Mouse (Mus musculus) A20 (cell line): Measurements from ENCODE around the gene Adcy10.

Source experiments
- DNase-seq: peaks from one replicate; pipeline ENCODE4 v3.0.0-alpha.2; 2011; ENCODE audit warnings: low read depth, low spot score

The Adcy10 gene

GRCm38 (mm10) chr1:165603218-165603617 lies 118.2 kb downstream of the Adcy10 start:
- no peak for DNase-seq

DNA sequence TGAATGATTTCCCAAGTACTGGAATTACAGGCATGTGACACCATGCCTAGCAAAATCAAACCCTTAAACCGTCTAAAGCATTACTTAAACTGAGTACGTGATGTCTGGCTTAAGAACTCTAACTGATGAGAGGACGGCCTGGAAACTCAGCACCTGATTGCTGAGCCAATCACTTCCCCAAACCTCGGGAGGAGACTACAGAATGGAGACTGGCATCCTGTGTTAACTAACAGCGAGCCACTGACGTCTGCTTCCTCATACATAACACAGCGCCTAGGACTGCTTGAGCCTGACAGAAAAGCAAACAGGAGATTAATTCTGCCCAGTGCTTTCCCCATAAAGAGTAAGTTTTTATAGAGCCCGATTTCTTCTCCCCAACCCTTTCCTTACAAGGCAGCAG lies 119.2 kb downstream of the Adcy10 start:
- DNase-seq: no peak

GRCm38 (mm10) chr1:165605108-165605507 lies 120.1 kb downstream of the Adcy10 start:
- no peak for DNase-seq

DNA sequence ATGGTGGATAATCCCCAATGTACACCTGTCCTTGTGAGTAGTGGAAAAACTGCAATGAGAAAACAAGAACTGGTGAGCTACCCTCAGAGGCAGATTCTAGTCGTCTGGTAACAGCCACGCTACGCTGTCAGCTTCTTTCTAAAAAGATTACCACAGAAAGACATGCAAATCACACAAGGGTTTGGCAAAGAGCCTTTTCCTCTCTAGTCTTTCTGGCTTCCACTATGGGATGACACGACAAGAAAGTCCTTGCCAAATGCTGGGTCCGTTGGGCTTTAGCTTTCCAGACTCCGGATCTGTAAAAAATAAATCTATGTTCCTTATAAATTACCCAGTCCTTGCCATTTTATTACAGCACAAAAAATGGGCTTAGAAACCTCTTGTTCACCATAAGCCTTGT lies 120.8 kb downstream of the Adcy10 start:
- no peak for DNase-seq

DNA sequence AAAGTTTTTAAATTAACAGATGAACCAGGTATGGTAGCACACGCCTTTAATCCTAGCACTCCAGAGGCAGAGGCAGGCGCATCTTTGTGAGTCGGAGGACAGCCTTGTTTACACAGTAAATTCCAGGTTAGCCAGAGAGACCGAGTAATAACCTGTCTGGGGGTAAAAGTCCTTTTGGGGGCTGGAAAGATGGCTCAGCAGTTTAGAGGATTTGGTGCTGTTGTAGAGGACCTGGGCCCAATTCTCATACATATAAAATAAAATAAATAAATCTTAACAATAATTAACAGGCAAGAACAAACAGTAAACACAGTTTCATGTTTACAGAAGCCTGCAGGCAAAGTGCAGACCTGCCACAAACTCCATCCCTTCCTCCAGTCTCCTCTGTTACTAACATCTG lies 123.9 kb downstream of the Adcy10 start:
- DNase-seq: no peak

- no peak for DNase-seq
Observed at GRCm38 (mm10) chr1:165609495-165610320, 124.7 kb downstream of the Adcy10 start.

- no peak for DNase-seq
Observed at GRCm38 (mm10) chr1:165610321-165610999, 125.5 kb downstream of the Adcy10 start.

DNA sequence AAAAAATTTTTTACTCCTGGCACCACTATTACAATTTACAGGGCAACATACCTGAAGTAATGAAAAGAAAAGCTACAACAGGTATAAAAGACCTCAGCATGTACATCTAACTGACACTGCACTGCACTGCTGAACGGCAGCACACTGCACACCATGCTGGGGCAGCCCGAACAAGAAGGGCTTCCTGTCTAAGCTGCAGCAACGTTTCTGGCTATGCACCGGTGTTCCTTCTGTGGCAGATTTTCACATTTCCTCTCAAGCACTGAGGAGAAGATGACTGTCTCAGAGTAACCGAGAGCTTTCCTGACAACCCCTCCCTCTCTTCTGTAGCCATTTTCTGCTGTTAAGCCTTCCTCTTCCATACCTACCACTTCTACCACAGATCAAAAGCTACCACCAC lies 127.7 kb downstream of the Adcy10 start:
- no peak for DNase-seq

DNA sequence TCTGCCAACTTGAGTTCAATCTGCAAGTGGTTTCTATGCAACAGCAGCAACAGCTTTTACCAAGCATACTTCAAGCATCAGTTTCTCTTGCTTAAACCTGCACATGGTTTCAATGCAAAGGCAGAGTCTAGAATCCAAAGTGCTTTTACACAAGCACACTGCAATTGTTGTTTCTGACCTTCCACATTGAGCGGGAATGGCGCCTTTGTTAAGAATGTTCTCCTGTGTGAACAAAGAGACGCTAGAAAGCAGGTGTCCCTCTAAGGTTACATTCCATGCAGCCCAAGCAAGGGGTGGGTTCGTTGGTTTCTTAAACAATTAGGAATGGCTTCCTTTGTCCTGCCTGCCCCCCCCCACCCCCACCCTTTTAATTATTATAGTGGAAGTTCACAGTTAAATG lies 128.9 kb downstream of the Adcy10 start:
- no peak for DNase-seq

DNA sequence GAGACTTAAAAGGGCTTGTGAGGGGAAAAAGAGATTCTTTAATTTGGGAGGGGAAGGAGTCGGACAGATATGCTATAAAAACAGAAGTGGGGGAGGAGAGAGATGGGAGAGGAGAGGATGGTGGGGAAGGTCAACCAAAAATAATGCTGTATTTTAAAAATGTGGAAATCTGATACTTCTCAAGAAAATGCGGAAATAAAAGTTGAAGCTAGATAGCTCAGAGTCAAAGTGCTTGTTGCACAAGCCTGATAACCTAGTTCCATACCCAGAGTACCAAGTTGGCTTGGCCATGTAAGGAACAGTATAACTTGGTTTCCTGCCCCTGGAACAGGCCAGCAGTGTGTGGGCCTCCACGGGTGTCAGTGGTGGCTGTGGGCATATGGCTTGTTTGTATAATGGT lies 129.8 kb downstream of the Adcy10 start:
- DNase-seq: no peak

GRCm38 (mm10) chr1:165616652-165617051 lies 131.7 kb downstream of the Adcy10 start:
- DNase-seq: no peak

GRCm38 (mm10) chr1:165617166-165617891 lies 132.3 kb downstream of the Adcy10 start:
- DNase-seq: no peak

- DNase-seq: no peak
Observed at GRCm38 (mm10) chr1:165618201-165618624, 133.2 kb downstream of the Adcy10 start.

DNA sequence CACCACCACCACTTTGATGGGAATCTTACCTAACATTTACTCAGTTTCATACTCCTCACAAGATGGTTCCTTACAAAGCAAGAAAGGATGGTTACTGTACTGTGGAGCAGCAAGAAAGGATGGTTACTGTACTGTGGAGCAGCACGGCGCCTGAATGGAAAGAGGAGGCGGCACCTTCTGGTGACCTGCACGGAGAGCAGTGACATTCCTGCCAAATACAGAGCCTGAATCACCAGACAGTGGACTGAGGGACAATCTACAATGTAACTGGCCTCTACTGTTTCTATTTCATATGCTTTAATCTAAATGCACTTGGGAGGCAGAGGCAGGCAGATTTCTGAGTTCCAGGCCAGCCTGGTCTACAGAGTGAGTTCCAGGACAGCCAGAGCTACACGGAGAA lies 140.1 kb downstream of the Adcy10 start:
- DNase-seq: no peak

- DNase-seq: no peak
Observed at GRCm38 (mm10) chr1:165625896-165626295, 140.9 kb downstream of the Adcy10 start.
